ENCODE assay signal across 7 mouse cellular contexts in genomic region chr13:29984286-29985100, GRCm38 (mm10). TPM values are rescaled to one million over a fixed set of nuclear protein-coding genes. Genes with fewer than 3 reads are reported as not detected.
A peak's percentile ranks its signal among the peaks of the same experiment; 100 is the strongest.
DNase-seq lines count a peak whose midpoint lies in the region; ATAC-seq lines count a peak whose summit lies in the region.

No protein-coding gene starts in this region.

- H3K9me3 ChIP-seq in limb, embryonic 13.5 days: no peaks in the 10 kb centered on the region
- no peaks in the 10 kb centered on the region for H3K9me3 ChIP-seq in midbrain, embryonic 14.5 days (ENCODE audit: control insufficient read depth, low read length)

- peaks cover 44% of the 10 kb centered on the region for H3K4me1 ChIP-seq in limb, embryonic 13.5 days
- H3K4me1 ChIP-seq in midbrain, embryonic 14.5 days (ENCODE audit: control insufficient read depth, insufficient read depth, low read length): 0 out of 2 replicates have a peak, but pooled peaks cover 3% of the 10 kb centered on the region

- peak; percentile 7; the same call in 1 of the 2 replicates for ATAC-seq in limb, embryonic 13.5 days (ENCODE audit: low FRiP score, low read depth)
- peak; percentile 46 for ATAC-seq in midbrain, embryonic 14.5 days (ENCODE audit: low FRiP score, low TSS enrichment)

- under 1% methylated on average over 29 of the region's 69 CpGs for WGBS in limb, embryonic 13.5 days
- WGBS in midbrain, embryonic 14.5 days: 0% methylated on average over 50 of the region's 69 CpGs

- no peaks in the 10 kb centered on the region for H3K36me3 ChIP-seq in limb, embryonic 13.5 days
- no peaks in the 10 kb centered on the region for H3K36me3 ChIP-seq in midbrain, embryonic 14.5 days (ENCODE audit: control insufficient read depth, insufficient read depth, low read length)

- H3K4me2 ChIP-seq in limb, embryonic 13.5 days (replicated peaks): peak overlapping the region; percentile 85
- peak overlapping the region; percentile 99 for H3K4me2 ChIP-seq in midbrain, embryonic 14.5 days (ENCODE audit: low read length)

- no peaks in the 10 kb centered on the region for H3K27me3 ChIP-seq in limb, embryonic 13.5 days
- no peaks in the 10 kb centered on the region for H3K27me3 ChIP-seq in midbrain, embryonic 14.5 days (ENCODE audit: control insufficient read depth, insufficient read depth, low read length)

- H3K9ac ChIP-seq in limb, embryonic 13.5 days: peak overlapping the region; percentile 99
- peak overlapping the region; percentile 93 for H3K9ac ChIP-seq in midbrain, embryonic 14.5 days (replicated peaks; ENCODE audit: low read length)

- H3K4me3 ChIP-seq in limb, embryonic 13.5 days: peak overlapping the region; percentile 95
- peak overlapping the region; percentile 96 for H3K4me3 ChIP-seq in midbrain, embryonic 14.5 days (replicated peaks; ENCODE audit: low read depth, low read length)

- DNase-seq in adrenal gland, adult 2 months: peak; percentile 92
- DNase-seq in embryo, embryonic 11.5 days (ENCODE audit: low read depth, low spot score): peak; percentile 55
- peak; percentile 79 to 87 for DNase-seq in heart, adult 18-20 months
- DNase-seq in kidney, adult 18-20 months: peak; percentile 67
- DNase-seq in midbrain, embryonic 14.5 days: peak; percentile 85
- DNase-seq in spleen, adult 12 weeks (ENCODE audit: low spot score): peak; percentile 49

- H3K27ac ChIP-seq in limb, embryonic 13.5 days: peak overlapping the region; percentile 97
- peak overlapping the region; percentile 90 for H3K27ac ChIP-seq in midbrain, embryonic 14.5 days (replicated peaks; ENCODE audit: low read depth, low read length)

RNA-seq across cellular contexts. Expression of gene E2f3, which starts 1.4 kb away (rescaled TPM):
- 10 to 100 TPM in 1 of 2 experiments, 1 to 10 TPM in 1; 8.4 to 11.6 TPM for total RNA-seq in adrenal gland, adult 2 months (2021)
- polyA plus RNA-seq in adrenal gland, adult 2 months (2012; rRNA removed): 2.3 and 2.4 TPM in 2 replicates
- total RNA-seq in heart, adult 18-20 months (2021): 1 to 10 TPM; 5.5 to 7.2 TPM
- 12.6 and 13.6 TPM in 2 replicates for polyA plus RNA-seq in limb, embryonic 13.5 days (2015; fragmentation: Nextera tagmentation; extraction: Ambion mirVana)
- 4.1 and 5.3 TPM in 2 replicates for polyA plus RNA-seq in midbrain, embryonic 14.5 days (2014; fragmentation: Nextera tagmentation; extraction: Ambion mirVana)

Comparison
In these comparisons a context has a peak if more than half of its experiments do, and no peak if none do; other contexts are left out.
1. Peak in every context shown above with its lines: DNase-seq, ATAC-seq, H3K4me3 ChIP-seq and H3K27ac ChIP-seq.